In the genomic region with DNA sequence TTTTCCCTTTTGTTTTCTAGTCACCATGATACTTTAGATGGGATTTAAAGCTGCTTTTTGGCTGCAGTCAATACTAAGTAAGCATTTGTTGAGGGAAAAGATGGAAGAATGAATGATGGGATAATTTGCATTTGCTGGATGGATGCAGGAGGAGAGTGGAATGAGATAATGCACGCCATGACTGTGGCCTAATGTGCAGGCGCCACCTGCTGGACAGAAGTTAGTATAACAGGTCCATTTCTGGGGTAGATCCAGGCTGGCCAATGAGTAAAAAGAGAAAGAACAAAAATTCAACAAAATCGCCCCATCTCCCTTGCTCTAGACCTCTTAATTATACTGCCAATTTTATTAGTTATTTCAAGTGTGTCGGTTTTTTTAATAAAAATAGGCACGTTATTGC, we compare ENCODE assay signal across 8 mouse cellular contexts. TPM values are rescaled to one million over a fixed set of nuclear protein-coding genes. Genes with fewer than 3 reads are reported as not detected.
DNase-seq lines count a peak whose midpoint lies in the region; ATAC-seq lines count a peak whose summit lies in the region.

No protein-coding gene starts in this region.

- WGBS in kidney, embryonic 16.5 days, result 2% methylated on average over 5 of the region's 5 CpGs
- 2% methylated on average over 5 of the region's 5 CpGs for WGBS in hindbrain, embryonic 14.5 days

- H3K4me3 ChIP-seq in kidney, embryonic 16.5 days (ENCODE audit: low read length), result no peak overlapping the region
- H3K4me3 ChIP-seq in hindbrain, embryonic 14.5 days (replicated peaks; ENCODE audit: low read length), result no peak overlapping the region

- intact Hi-C loops in left cerebral cortex, postnatal 4 days (cut with DNase I), result loop anchor here (5.0 kb wide), 1 partner anchor 111 kb away; no protein-coding TSS in a partner anchor

- H3K27me3 ChIP-seq in kidney, embryonic 16.5 days (ENCODE audit: insufficient read depth, low read length), result no peaks in the 10 kb centered on the region
- no peaks in the 10 kb centered on the region for H3K27me3 ChIP-seq in hindbrain, embryonic 14.5 days (ENCODE audit: control insufficient read depth, insufficient read depth, low read length)

- H3K27ac ChIP-seq in kidney, embryonic 16.5 days (ENCODE audit: low read length), result no peak overlapping the region
- no peak overlapping the region for H3K27ac ChIP-seq in hindbrain, embryonic 14.5 days

- H3K4me2 ChIP-seq in kidney, embryonic 16.5 days (replicated peaks; ENCODE audit: low read depth, low read length), result no peak overlapping the region
- H3K4me2 ChIP-seq in hindbrain, embryonic 14.5 days (replicated peaks), result no peak overlapping the region

- no peak overlapping the region for H3K9ac ChIP-seq in kidney, embryonic 16.5 days (replicated peaks; ENCODE audit: low read length)
- no peak overlapping the region for H3K9ac ChIP-seq in hindbrain, embryonic 14.5 days

- H3K9me3 ChIP-seq in kidney, embryonic 16.5 days (ENCODE audit: low read length), result no peaks in the 10 kb centered on the region
- H3K9me3 ChIP-seq in hindbrain, embryonic 14.5 days (ENCODE audit: control insufficient read depth, low read length), result no peaks in the 10 kb centered on the region

- H3K4me1 ChIP-seq in kidney, embryonic 16.5 days (ENCODE audit: insufficient read depth, low read length), result no peaks in the 10 kb centered on the region
- H3K4me1 ChIP-seq in hindbrain, embryonic 14.5 days (replicated peaks; ENCODE audit: control insufficient read depth, insufficient read depth, low read length), result no peaks in the 10 kb centered on the region

- no peaks in the 10 kb centered on the region for H3K36me3 ChIP-seq in kidney, embryonic 16.5 days (ENCODE audit: insufficient read depth, low read length)
- H3K36me3 ChIP-seq in hindbrain, embryonic 14.5 days (replicated peaks; ENCODE audit: control insufficient read depth, insufficient read depth), result no peaks in the 10 kb centered on the region

- no peak for ATAC-seq in kidney, embryonic 16.5 days (ENCODE audit: low FRiP score, low TSS enrichment)
- ATAC-seq in hindbrain, embryonic 14.5 days (ENCODE audit: low FRiP score), result no peak

- DNase-seq in kidney, adult 11 months, result peak; percentile 15
- DNase-seq in adrenal gland, adult 18-20 months (ENCODE audit: low spot score in 2 of 2), result peak; percentile 68 to 74
- peak; percentile 82 for DNase-seq in embryo, embryonic 10 days (ENCODE audit: low spot score)
- DNase-seq in hindbrain, embryonic 14.5 days (ENCODE audit: low spot score), result peak; percentile 88
- DNase-seq in left cerebral cortex, postnatal 4 days, result peak; percentile 69
- DNase-seq in natural killer cell, adult 2 months (ENCODE audit: low spot score in 2 of 2), result peak; percentile 28 to 37
- peak; percentile 40 for DNase-seq in thymus, postnatal 0 days (ENCODE audit: low spot score)

RNA-seq across cellular contexts. Expression of gene Ywhab, which starts 26.2 kb away (rescaled TPM):
- 297 and 300 TPM in 2 replicates for polyA plus RNA-seq in kidney, embryonic 16.5 days (2015; fragmentation: Nextera tagmentation; extraction: Ambion mirVana)
- 100 to 1,000 TPM; 252 to 298 TPM for total RNA-seq in adrenal gland, adult 18-20 months (2021)
- polyA plus RNA-seq in hindbrain, embryonic 14.5 days (2014; fragmentation: Nextera tagmentation; extraction: Ambion mirVana), result 445 and 473 TPM in 2 replicates
- 100 to 1,000 TPM; 454 to 464 TPM for total RNA-seq in left cerebral cortex, postnatal 4 days (2021)
- polyA plus RNA-seq in thymus, postnatal 0 days (2015; fragmentation: Nextera tagmentation; extraction: Ambion mirVana), result 265 and 278 TPM in 2 replicates

RNA-seq across cellular contexts. Expression of gene Rims4, which starts 50.1 kb away (rescaled TPM):
- 0.37 and 0.79 TPM in 2 replicates for polyA plus RNA-seq in kidney, embryonic 16.5 days (2015; fragmentation: Nextera tagmentation; extraction: Ambion mirVana)
- 100 to 1,000 TPM in 1 of 2 experiments, 10 to 100 TPM in 1; 90.5 to 234 TPM for total RNA-seq in adrenal gland, adult 18-20 months (2021)
- polyA plus RNA-seq in hindbrain, embryonic 14.5 days (2014; fragmentation: Nextera tagmentation; extraction: Ambion mirVana), result 7.1 and 8.9 TPM in 2 replicates
- total RNA-seq in left cerebral cortex, postnatal 4 days (2021), result 10 to 100 TPM; 69.5 to 72.9 TPM
- polyA plus RNA-seq in thymus, postnatal 0 days (2015; fragmentation: Nextera tagmentation; extraction: Ambion mirVana), result not detected in 2 replicates

RNA-seq across cellular contexts. Expression of gene Pabpc1l, which starts 56.7 kb away (rescaled TPM):
- polyA plus RNA-seq in kidney, embryonic 16.5 days (2015; fragmentation: Nextera tagmentation; extraction: Ambion mirVana), result 1.7 and 1.8 TPM in 2 replicates
- total RNA-seq in adrenal gland, adult 18-20 months (2021), result 1 to 10 TPM in 1 of 2 experiments, under 1 TPM in 1; 0.45 to 2.2 TPM
- 1.6 and 2.2 TPM in 2 replicates for polyA plus RNA-seq in hindbrain, embryonic 14.5 days (2014; fragmentation: Nextera tagmentation; extraction: Ambion mirVana)
- total RNA-seq in left cerebral cortex, postnatal 4 days (2021), result 1 to 10 TPM; 2.4 to 3.1 TPM
- polyA plus RNA-seq in thymus, postnatal 0 days (2015; fragmentation: Nextera tagmentation; extraction: Ambion mirVana), result 1.8 and 2.0 TPM in 2 replicates

Comparison
In these comparisons a context has a peak if more than half of its experiments do, and no peak if none do; other contexts are left out.
1. DNase-seq: peak in every context shown above with its lines; median percentile 88 in hindbrain, embryonic 14.5 days; 82 in embryo, embryonic 10 days; 71 in adrenal gland, adult 18-20 months; 69 in left cerebral cortex, postnatal 4 days; 40 in thymus, postnatal 0 days; 32 in natural killer cell, adult 2 months; 15 in kidney, adult 11 months.